Mouse (Mus musculus) liver, adult 2 months (tissue): ENCODE data around the gene Dnajc11.

ENCODE experiments used
- CTCF ChIP-seq: fragments of 200-500 bp; IDR thresholded peaks from 2 replicates; pipeline ENCODE4 v1.5.1; 2011; ENCODE audit warnings: low read depth, low read length, control low read depth
- POLR2A ChIP-seq: fragments of 200-500 bp; IDR thresholded peaks from 2 replicates; pipeline ENCODE4 v1.6.1; 2011; ENCODE audit warnings: low read length, control low read depth; ENCODE audit not compliant: insufficient read depth; ENCODE audit errors: extremely low read depth

DNA sequence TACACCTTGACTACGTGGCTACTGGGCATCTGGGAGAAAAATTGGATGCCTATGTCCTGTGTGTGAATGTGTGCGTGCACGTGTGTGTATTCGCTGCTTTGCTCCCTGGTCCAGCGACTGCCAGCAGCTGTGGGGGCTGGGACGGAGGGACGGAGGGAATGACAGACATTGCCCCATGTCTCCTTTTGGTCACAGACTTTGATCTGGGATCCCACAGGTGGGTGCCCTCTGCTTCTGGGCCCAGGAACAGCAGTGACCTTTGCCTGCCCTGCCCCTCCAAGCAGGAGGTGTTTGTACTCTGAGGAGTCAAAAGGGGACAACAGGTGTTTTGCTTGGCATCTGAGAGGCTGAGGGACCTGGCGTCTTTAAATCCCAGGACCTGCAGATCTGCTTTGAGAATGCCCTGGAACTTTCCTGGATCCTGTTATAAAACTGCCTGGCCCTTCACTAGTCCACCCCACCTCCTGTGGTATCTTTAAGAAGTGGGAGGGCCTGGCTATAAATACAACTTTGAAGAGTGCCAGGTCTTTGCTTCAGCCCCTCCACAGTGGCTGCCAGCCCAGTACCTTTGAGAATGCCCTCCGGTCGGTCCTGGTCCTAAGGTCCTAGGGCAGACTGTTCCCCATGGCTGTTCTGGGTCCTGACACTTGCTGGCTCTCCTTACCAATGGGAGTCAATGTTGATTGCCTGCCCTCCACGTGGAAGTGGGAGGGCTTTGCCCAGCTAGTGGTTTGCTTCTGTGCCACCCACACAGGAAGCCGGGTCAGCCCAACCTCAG lies 79.7 kb downstream of the Dnajc11 start:
- no peak for TF ChIP-seq POLR2A
- TF ChIP-seq CTCF = no peak
